9 mouse cellular contexts compared by ENCODE assay signal in the genomic region with DNA sequence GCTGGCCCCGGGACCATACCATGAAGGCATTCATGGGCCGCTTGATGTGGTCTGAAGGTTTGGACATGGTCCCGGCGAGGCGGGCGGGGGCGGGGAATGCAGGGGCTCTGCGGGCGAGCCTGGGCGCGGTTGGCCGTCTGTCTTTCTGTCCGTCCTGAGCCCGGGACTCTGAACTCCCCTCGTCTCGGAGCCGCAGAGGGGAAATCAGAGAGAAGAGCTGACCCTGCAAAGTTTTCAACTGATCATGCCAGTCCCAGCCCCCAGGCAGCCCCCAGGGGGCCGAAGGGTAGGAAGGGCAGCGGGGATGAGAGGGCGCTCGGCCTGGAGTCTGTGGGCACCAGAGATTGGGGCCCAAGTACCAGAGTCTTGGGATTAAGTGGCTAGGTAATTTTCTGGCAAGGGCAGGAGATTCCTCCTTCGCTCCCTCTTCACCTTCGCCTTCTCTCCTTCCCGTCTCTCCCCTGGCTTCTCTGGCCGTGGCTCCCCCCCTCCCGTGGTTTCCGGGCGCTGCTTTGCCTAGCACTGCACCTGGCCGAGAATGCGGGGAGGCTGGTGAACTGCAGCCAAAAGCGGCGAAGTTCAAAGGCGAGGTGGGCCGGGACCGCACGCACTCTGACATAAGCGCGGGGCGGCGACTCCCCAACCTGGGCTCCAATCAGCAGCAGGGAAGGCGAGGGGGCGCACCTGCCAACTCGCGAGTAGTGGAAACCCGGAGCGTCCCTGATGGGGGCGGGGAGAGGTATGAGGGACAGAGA. TPM values are rescaled to one million over a fixed set of nuclear protein-coding genes. Genes with fewer than 3 reads are reported as not detected.
DNase-seq lines count a peak whose midpoint lies in the region; ATAC-seq and TF ChIP-seq lines count a peak whose summit lies in the region.
"Had no signal": no experiment of that assay in that cellular context is flagged by ENCODE, and none has a peak within 500 bp of the region (broad histone marks: within the 10 kb centered on the region; RNA-seq: fewer than 3 reads in every experiment).

A gene (minus strand): TSS at position 553 of the 755 bp plus-strand sequence.

- peak; percentile 30; the same call in 1 of the 2 replicates for ATAC-seq in hindbrain, embryonic 12.5 days (ENCODE audit: low FRiP score)
- no peak for ATAC-seq in erythroblast, adult 5-6 weeks (replicated peaks; ENCODE audit: low FRiP score, poor library complexity, severe bottlenecking)

- DNase-seq in lung, adult 18-20 months, result peak; percentile 32 to 44
- no peak for DNase-seq in lung, adult 2 months
- DNase-seq in midbrain, embryonic 10.5 days (ENCODE audit: low spot score), result peak; percentile 41
- DNase-seq in thymus, postnatal 25 days, result peak; percentile 16
- DNase-seq in left cerebral cortex, postnatal 14 days (ENCODE audit: low spot score in 2 of 2), result no peak
- DNase-seq in left cerebral cortex, adult 11 months (ENCODE audit: low spot score), result no peak

- no peak within 1 kb of the TSS for H3K4me3 ChIP-seq in lung, adult 2 months (replicated peaks; ENCODE audit: extremely low read depth, low read depth, low read length)
- H3K4me3 ChIP-seq in hindbrain, embryonic 12.5 days, result peak within 1 kb of the TSS; percentile 27
- peak within 1 kb of the TSS; percentile 39 for H3K4me3 ChIP-seq in midbrain, embryonic 10.5 days

- TF ChIP-seq POLR2A in lung, adult 2 months (IDR thresholded peaks at IDR 0.05; ENCODE audit: borderline replicate concordance, extremely low read depth, low read depth, low read length), result no peak

- peak within 1 kb of the TSS; percentile 41 for H3K4me2 ChIP-seq in hindbrain, embryonic 12.5 days (replicated peaks)

- no peaks in the 10 kb centered on the region for H3K4me1 ChIP-seq in lung, adult 2 months (ENCODE audit: control insufficient read depth, insufficient read depth, low read length)
- H3K4me1 ChIP-seq in hindbrain, embryonic 12.5 days, result peaks cover 31% of the 10 kb centered on the region
- H3K4me1 ChIP-seq in midbrain, embryonic 10.5 days, result peaks cover 56% of the 10 kb centered on the region

- H3K27ac ChIP-seq in hindbrain, embryonic 12.5 days, result 0 out of 2 replicates have a peak within 1 kb of the TSS, but pooled peaks have one; percentile 40
- H3K27ac ChIP-seq in midbrain, embryonic 10.5 days (replicated peaks), result no peak within 1 kb of the TSS; the same call in 1 of the 2 replicates

- peaks cover 97% of the 10 kb centered on the region for H3K27me3 ChIP-seq in hindbrain, embryonic 12.5 days
- H3K27me3 ChIP-seq in midbrain, embryonic 10.5 days (ENCODE audit: low read depth, poor library complexity, severe bottlenecking), result peaks cover 100% of the 10 kb centered on the region

- intact Hi-C loops in left cerebral cortex, postnatal 14 days (cut with DNase I), result no loop called here

- H3K36me3 ChIP-seq in hindbrain, embryonic 12.5 days, result no peaks in the 10 kb centered on the region
- no peaks in the 10 kb centered on the region for H3K36me3 ChIP-seq in midbrain, embryonic 10.5 days

- no peaks in the 10 kb centered on the region for H3K9me3 ChIP-seq in hindbrain, embryonic 12.5 days (replicated peaks)
- no peaks in the 10 kb centered on the region for H3K9me3 ChIP-seq in midbrain, embryonic 10.5 days (replicated peaks)

- TF ChIP-seq CTCF in lung, adult 2 months (IDR thresholded peaks at IDR 0.05; ENCODE audit: insufficient read depth, low read length), result no peak

- 1% methylated on average over 47 of the region's 47 CpGs for WGBS in lung, adult 2 months
- under 1% methylated on average over 47 of the region's 47 CpGs for WGBS in hindbrain, embryonic 12.5 days
- WGBS in midbrain, embryonic 10.5 days, result under 1% methylated on average over 47 of the region's 47 CpGs

- H3K9ac ChIP-seq in hindbrain, embryonic 12.5 days, result peak within 1 kb of the TSS; percentile 42

RNA-seq across cellular contexts. Expression of the gene that starts here (rescaled TPM):
- not detected in 2 replicates for polyA plus RNA-seq in lung, adult 2 months (2012; rRNA removed)
- 15.4 and 18.3 TPM in 2 replicates for polyA plus RNA-seq in hindbrain, embryonic 12.5 days (2016; fragmentation: Nextera tagmentation; extraction: Ambion mirVana)
- 1.3 and 10.0 TPM in 2 replicates for polyA plus RNA-seq in midbrain, embryonic 10.5 days (2016; fragmentation: Nextera tagmentation; extraction: Ambion mirVana)
- total RNA-seq in left cerebral cortex, postnatal 14 days (2021), result not detected
- not detected in 2 replicates for total RNA-seq in erythroblast, adult 5-6 weeks (2015; ENCODE audit: low replicate concordance)
- total RNA-seq in erythroblast, adult 5-6 weeks (2017; ENCODE audit: low replicate concordance), result not detected in 2 replicates
- polyA plus RNA-seq: liver, embryonic 16.5 days had no signal

Comparison
In these comparisons a context has a peak if more than half of its experiments do, and no peak if none do; other contexts are left out.
1. DNase-seq: peak in lung, adult 18-20 months (2 of 2), midbrain, embryonic 10.5 days (single experiment) and thymus, postnatal 25 days (single experiment); none in lung, adult 2 months (single experiment), left cerebral cortex, postnatal 14 days (0 of 2) and left cerebral cortex, adult 11 months (single experiment).